Mouse (Mus musculus): ENCODE measurements around the gene Mefv. TPM values are rescaled to one million over a fixed set of nuclear protein-coding genes. Genes with fewer than 3 reads are reported as not detected.
"Not testable (repeated sequence)": the region's sequence is repeated elsewhere in the genome, so short reads cannot be mapped to it uniquely, and the experiment has no call there.

Mefv gene
- total RNA-seq (2021), result not detected

GRCm38 (mm10) chr16:3717980-3718379 lies at the start of gene Mefv:
Gene Mefv, minus strand, starts transcription at chr16:3718097.
- intact Hi-C loops (cut with DNase I), result no loop called here
- DNase-seq (ENCODE audit: low spot score in 2 of 2), result no peak

DNA sequence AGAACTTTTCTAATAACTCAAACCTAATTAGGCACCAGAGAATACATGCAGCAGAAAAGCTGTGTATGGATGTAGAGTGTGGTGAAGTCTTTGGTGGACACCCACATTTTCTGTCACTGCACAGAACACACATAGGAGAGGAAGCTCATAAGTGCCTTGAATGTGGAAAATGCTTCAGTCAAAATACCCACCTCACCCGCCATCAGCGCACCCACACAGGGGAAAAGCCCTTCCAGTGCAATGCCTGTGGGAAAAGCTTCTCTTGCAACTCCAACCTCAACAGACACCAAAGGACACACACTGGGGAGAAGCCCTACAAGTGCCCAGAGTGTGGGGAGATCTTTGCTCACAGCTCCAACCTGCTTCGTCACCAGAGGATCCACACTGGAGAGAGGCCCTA lies 31.1 kb upstream of the Mefv start:
- no peak for DNase-seq (ENCODE audit: low spot score in 2 of 2)
- intact Hi-C loops (cut with DNase I), result loop anchor here (10.0 kb wide), 2 partner anchors 96 to 136 kb away; partner anchors contain the start of genes Gm20695, Zfp174 and Zfp597

DNA sequence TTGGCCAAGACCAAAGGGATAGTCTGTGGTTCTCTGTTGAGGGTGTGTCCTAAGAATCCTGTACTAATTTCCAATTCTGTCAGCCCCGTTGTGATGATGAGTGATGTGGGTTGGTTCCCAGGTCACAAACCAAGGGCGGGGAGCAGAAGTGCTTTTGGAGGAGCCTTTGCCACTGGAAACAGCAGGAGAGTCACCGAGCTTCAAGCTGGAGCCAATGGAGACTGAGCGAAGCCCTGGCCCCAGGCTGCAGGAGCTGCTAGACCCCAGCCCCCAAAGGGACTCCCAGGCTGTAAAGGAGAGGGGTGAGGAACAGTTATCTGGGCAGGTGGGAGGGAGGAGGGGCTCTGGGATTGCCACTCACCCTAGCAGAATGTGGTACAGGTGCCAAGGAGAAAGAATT lies 27.8 kb upstream of the Mefv start:
- no peak for DNase-seq (ENCODE audit: low spot score in 2 of 2)

DNA sequence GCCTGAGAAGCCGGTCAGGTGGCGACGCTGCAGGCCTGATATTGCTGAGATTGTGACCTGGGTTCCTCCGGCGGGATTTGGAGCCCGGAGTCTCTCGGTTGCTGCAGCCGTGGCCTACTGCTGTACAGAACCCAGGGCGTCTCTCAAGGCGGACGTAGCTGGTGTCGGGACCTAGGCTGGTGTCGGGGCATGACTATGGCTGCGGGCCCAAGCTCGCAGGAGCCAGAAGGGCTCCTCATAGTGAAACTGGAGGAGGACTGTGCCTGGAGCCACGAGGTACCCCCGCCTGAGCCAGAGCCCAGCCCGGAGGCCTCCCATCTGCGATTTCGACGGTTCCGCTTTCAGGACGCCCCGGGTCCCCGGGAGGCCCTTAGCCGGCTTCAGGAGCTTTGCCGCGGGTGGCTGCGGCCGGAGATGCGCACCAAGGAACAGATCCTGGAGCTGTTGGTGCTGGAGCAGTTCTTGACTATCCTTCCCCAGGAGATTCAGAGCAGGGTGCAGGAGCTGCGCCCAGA lies 26.3 kb upstream of the Mefv start:
- no peak for DNase-seq (ENCODE audit: low spot score in 2 of 2)
- intact Hi-C loops (cut with DNase I), result loop anchor here (10.0 kb wide), 2 partner anchors 101 to 141 kb away; partner anchors contain the start of genes Gm20695, Zfp174 and Zfp597

More for the DNA sequence above, 27.8 kb upstream of the Mefv start:
- intact Hi-C loops (cut with DNase I), result loop anchor here (10.0 kb wide), 2 partner anchors 99 to 139 kb away; partner anchors contain the start of genes Gm20695, Zfp174 and Zfp597

GRCm38 (mm10) chr16:3743503-3744185 lies 25.7 kb upstream of the Mefv start, which contains the start of gene Zfp263:
Gene Zfp263, plus strand, starts transcription at chr16:3744093.
- peak; percentile 93 to 94 for DNase-seq (ENCODE audit: low spot score in 2 of 2)
- intact Hi-C loops (cut with DNase I), result loop anchor here (10.0 kb wide), 2 partner anchors 101 to 141 kb away; partner anchors contain the start of genes Gm20695, Zfp174 and Zfp597

- intact Hi-C loops (cut with DNase I), result loop anchor here (10.0 kb wide), 2 partner anchors 102 to 142 kb away; partner anchors contain the start of genes Gm20695, Zfp174 and Zfp597
- DNase-seq (ENCODE audit: low spot score in 2 of 2), result no peak
Measured at GRCm38 (mm10) chr16:3742466-3742865, 24.6 kb upstream of the Mefv start.

- DNase-seq (ENCODE audit: low spot score in 2 of 2), result no peak
- intact Hi-C loops (cut with DNase I), result no loop called here
Measured at GRCm38 (mm10) chr16:3733198-3733732, 15.4 kb upstream of the Mefv start.

DNA sequence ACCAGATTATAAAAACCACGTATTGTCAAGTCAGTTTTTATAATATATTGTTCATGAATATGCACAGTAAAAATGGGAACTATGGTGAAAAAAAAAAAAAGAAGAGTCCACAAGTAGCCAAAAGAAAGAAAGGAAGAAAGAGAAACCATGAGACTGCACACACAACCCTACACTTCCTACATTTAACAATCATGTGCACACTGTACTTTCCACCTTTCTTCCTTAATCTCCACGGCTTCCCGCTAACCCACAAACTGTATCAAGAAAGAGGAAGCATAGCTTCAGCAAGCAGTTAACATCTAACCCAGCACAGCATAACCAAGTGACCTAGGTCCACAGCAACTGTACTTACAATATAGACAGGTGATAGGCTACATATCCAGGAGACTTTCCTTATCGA lies 14.7 kb upstream of the Mefv start:
- intact Hi-C loops (cut with DNase I), result no loop called here
- DNase-seq (ENCODE audit: low spot score in 2 of 2), result no peak

DNA sequence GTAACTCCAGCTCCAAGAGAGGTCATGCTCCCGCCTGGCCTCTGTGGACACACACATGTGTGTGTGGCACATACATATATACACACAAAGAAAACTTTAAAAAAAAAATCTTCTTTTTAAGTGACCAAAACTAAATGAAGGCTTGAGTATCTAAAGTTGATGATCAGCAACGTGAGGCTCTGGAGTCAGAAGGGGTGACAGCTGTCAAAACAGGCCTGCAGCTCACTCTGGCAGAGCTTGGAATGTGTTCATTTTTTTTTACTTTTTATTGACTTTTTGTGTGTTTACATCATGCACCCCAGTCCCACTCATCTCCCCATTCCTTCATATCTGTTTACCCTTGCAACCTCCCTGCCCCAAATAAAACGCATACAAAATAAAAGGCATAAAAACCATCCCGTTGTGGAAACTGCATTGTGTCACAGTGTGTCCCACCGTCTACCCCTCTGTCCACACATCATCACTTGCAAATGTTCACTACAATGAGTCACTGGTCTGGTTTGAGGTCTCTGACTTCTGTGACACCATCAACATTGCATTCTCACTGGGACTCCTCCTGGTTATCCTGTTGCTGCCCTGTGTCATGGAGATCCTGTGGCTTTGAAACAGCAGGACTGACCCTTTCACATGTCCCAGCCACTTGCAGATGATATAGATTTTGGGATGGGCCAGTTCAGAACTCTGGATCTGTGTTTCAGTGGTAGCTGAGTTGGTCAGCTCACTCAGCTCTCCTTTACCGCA lies 10.3 kb upstream of the Mefv start:
- DNase-seq (ENCODE audit: low spot score in 2 of 2), result no peak
- intact Hi-C loops (cut with DNase I), result no loop called here

DNA sequence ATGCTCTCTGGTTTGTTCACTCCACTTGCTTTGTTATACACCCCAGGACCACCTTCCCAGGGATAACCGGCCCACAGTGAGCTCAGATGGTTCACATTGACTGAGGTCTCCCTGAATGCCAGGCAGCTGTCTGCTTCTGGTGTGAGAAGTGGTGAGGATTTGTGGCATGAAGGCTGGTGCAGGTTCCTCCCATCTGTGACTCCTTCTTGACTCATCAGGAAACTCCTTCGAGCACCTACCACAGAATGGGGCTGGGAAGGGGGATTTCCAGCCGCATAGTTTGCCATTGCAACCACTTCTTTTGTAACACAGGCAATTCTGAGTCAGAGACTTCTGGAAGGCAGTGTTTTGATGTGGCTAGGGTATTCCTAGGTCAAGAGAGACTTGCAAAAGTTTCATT lies 5.3 kb upstream of the Mefv start:
- intact Hi-C loops (cut with DNase I), result no loop called here
- DNase-seq (ENCODE audit: low spot score in 2 of 2), result no peak

GRCm38 (mm10) chr16:3714731-3715130 lies 3.2 kb downstream of the Mefv start:
- intact Hi-C loops (cut with DNase I), result no loop called here
- DNase-seq (ENCODE audit: low spot score in 2 of 2), result no peak

GRCm38 (mm10) chr16:3706680-3707079 lies 11.2 kb downstream of the Mefv start:
- intact Hi-C loops (cut with DNase I), result no loop called here
- DNase-seq (ENCODE audit: low spot score in 2 of 2), result no peak

DNA sequence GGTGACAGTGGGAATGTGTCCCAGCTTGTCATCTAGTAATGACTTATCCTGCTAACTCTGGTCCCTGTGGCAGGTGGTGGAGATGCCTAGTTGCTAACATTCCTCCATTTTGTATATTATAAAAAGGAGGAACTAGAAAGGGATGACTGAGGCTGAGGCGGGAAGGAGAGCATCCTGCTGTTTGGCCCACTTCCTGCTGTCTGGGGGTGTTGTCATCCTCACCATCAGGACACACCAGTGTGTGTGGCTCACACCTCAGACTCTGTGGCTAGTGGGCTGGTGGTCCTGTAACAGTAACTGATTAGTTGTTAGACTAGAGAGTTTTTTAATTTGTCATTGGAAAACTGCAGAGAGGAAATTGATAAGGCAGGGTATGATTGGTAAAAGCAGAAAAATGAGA lies 17.0 kb downstream of the Mefv start:
- intact Hi-C loops (cut with DNase I), result no loop called here
- no peak for DNase-seq (ENCODE audit: low spot score in 2 of 2)

GRCm38 (mm10) chr16:3699281-3699680 lies 18.6 kb downstream of the Mefv start:
- no peak for DNase-seq (ENCODE audit: low spot score in 2 of 2)
- intact Hi-C loops (cut with DNase I), result no loop called here

- intact Hi-C loops (cut with DNase I), result not testable (repeated sequence)
Measured at GRCm38 (mm10) chr16:3689608-3690007, 28.3 kb downstream of the Mefv start.

More at GRCm38 (mm10) chr16:3689608-3690007, 28.3 kb downstream of the Mefv start:
- not testable (repeated sequence) for DNase-seq (ENCODE audit: low spot score in 2 of 2)

Other genes starting within 250 kb of the Mefv start
- not detected for gene Olfr161, start 127.1 kb downstream of the Mefv start, total RNA-seq (2021)
- 10 to 100 TPM; 14.9 to 18.6 TPM for gene Zfp263, start 26.0 kb upstream of the Mefv start, total RNA-seq (2021)
- gene Olfr15, start 112.8 kb upstream of the Mefv start, total RNA-seq (2021), result not detected
- 1 to 10 TPM; 5.2 to 5.3 TPM for gene Zfp174, start 129.2 kb upstream of the Mefv start, total RNA-seq (2021)
- gene Naa60, start 154.3 kb upstream of the Mefv start, total RNA-seq (2021), result 100 to 1,000 TPM; 124 TPM
- 10 to 100 TPM; 23.1 to 26.8 TPM for gene Zfp597, start 166.5 kb upstream of the Mefv start, total RNA-seq (2021)
- 1 to 10 TPM in 1 of 2 experiments, not detected in 1; 1.2 TPM for gene Gm20695, start 166.6 kb upstream of the Mefv start, total RNA-seq (2021)
- 10 to 100 TPM; 10.1 to 11.1 TPM for gene 1700037C18Rik, start 190.6 kb upstream of the Mefv start, total RNA-seq (2021)
- gene Cluap1, start 190.7 kb upstream of the Mefv start, total RNA-seq (2021), result 10 to 100 TPM; 26.0 to 33.4 TPM